Mouse (Mus musculus) kidney, postnatal 14 days (tissue): ENCODE results near the gene Sik3.
A peak's percentile ranks its signal among the peaks of the same experiment; 100 is the strongest.
"Not testable (repeated sequence)": the region's sequence is repeated elsewhere in the genome, so short reads cannot be mapped to it uniquely, and the experiment has no call there.

Experiments
- DNase-seq: peaks from one replicate; pipeline ENCODE4 v3.0.0; 2022; ENCODE audit warnings: mixed read lengths

Gene Sik3

GRCm38 (mm10) chr9:46118844-46119385, 106.3 kb downstream of the Sik3 start:
- no peak for DNase-seq

GRCm38 (mm10) chr9:46119943-46120441, 107.4 kb downstream of the Sik3 start:
- peak; percentile 90 for DNase-seq

DNA sequence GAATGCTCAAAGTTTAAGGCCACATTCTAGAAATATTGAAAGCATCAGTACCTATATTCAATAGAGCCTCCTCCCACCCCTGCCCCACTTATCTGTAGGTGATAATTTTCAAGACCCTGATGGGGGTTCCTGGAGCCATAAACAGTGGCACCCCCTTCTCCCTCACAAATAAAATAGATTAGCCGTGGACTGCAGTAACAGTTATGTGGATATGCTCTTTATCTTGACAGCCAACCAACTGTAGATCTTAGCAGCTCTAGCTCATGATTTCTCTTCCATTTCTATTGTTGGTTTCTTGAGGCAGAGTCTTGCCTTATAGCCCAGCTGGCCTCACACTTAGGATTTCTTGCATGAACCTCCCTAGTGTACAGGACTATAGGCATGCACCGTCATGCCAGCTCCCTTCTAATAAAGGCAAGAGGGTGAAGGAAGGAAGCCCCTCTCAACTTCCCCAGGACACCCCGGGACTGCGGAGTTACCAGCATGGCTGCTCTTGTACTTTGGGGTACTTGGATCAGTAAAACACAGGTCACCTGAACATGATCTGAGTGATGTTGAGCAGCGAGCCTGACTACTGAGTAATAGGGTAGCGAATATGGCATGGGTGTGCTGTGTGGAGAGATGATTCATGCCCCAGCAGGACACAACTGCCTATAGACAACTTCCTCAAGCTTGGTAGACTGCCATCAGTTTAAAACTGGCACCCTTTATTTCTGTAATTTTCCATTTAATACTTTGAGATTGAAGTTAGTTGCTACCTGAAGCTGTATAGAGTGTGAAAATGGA, 108.0 kb downstream of the Sik3 start:
- DNase-seq: no peak

GRCm38 (mm10) chr9:46121486-46121885, 108.9 kb downstream of the Sik3 start:
- no peak for DNase-seq

DNA sequence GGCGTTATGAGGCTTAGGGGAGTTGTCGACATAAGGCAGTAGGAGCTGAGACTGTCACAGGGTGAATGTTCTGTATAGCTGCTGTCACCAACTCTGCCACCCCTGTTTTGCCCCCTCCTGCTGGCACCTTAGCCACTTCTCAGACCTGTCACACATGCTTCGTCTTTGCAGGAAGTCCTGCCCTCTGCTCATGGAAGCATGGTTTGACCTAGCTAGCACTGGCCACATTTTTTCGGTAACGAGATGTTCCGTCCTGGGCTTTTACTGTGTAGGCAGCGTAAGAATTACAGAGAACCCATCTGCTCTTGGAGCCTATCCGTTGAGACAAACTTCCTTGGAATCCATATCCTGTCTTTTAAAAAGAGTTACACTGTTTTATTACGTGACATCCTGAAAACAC, 110.1 kb downstream of the Sik3 start:
- DNase-seq: no peak

DNA sequence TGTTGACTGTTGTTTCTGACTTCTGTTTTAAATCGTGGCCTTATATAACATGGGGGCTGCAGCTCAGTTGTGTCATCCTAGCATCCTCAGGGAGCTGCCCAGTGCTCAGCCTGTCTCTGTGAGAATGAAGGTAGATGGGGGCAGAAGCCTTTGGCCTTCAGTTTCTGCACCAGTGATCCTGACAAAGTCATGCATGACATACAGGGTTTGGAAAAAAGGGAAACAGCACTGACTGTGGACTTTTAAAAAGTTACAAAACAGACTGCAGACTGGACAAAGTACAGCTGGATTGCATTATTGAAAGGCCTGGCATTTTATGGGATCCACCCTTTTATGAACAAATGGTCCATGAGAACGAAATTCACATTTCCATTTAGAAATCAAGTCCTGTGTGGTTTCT, 113.7 kb downstream of the Sik3 start:
- DNase-seq: peak; percentile 72

- DNase-seq: peak; percentile 70
Observed at GRCm38 (mm10) chr9:46127326-46127725, 114.7 kb downstream of the Sik3 start.

- DNase-seq: no peak
Observed at GRCm38 (mm10) chr9:46129241-46129640, 116.6 kb downstream of the Sik3 start.

- not testable (repeated sequence) for DNase-seq
Observed at GRCm38 (mm10) chr9:46132821-46133220, 120.2 kb downstream of the Sik3 start.

- DNase-seq: peak; percentile 39
Observed at GRCm38 (mm10) chr9:46138831-46139230, 126.2 kb downstream of the Sik3 start.

DNA sequence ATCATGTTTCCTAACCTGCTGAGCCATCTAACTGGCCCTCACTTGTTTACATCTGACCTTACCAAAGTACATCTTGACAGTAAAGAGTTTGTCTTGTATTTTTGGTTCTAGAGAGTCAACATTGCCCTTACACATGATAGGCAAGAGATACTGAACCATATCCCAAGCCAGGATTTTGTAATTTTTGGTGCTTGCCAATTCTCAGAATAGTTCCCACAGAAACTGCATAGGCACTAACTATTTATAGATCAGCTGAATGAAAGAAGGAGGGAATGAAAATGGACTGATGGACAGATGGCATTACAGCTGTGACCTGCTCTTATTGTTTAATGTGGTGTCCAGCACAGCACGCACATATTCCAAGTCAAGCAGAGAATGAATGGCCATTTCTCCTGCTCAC, 128.2 kb downstream of the Sik3 start:
- no peak for DNase-seq

- DNase-seq: no peak
Observed at GRCm38 (mm10) chr9:46142031-46142430, 129.4 kb downstream of the Sik3 start.

- no peak for DNase-seq
Observed at GRCm38 (mm10) chr9:46142492-46142891, 129.9 kb downstream of the Sik3 start.

GRCm38 (mm10) chr9:46144976-46145375, 132.4 kb downstream of the Sik3 start:
- DNase-seq: no peak

DNA sequence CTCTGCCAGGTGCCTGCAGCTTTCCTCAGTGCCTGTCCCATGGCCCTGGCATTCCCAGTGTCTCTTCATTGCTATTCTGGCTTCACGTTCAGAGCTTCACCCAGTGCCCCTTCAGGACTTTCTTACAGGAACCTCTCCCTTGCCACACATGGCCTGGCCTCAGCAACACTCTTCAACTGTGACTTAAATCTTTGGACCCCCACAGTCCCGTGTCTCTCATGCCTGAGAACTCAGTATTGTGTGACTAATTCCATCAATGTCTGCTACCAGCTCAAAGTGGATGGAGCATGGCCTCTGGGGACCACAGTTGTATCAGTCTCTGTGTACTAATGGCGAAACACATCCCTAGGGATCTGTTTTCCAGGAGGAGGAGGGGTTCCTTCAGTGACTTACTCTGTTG, 133.8 kb downstream of the Sik3 start:
- DNase-seq: no peak

GRCm38 (mm10) chr9:46148723-46149122, 136.1 kb downstream of the Sik3 start:
- no peak for DNase-seq

DNA sequence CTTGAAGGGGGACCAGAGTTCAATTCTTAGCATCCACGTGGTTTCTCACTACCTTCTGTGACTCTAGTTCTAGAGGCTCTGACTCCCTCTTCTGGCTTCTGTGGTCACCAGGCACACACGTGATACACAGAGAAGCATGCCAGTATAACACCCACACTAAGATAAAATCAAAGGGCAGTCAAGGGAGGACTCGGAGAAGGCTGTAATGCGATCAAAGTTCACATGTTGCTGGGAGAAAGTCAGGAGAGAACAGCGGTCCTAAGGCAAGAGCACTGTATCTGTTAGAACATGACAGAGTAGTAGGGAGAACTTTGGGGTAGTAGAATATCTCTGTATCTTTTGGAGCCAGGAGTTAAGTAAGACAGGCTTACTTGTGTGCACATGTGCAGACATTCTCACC, 136.8 kb downstream of the Sik3 start:
- DNase-seq: peak; percentile 60

DNA sequence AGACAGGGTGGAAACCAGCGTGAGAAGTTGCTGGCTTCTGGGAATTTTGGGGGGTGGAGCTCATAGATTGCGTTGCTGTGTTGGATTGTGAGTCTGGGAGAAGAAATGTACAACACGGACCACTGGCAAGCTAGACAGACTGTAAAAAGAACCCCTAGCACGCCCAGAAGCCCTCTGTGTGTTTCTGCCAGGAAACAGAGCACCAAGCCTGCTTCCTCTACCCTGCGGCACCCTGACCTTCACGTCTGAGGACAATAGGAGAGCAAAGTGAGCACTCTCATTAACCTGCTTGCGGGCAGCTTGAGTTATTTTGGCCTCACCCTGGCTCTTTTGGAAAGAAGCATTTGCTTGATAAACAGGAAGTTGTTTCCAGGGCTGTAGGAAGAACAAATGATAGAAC, 137.5 kb downstream of the Sik3 start:
- DNase-seq: peak; percentile 68

- no peak for DNase-seq
Observed at GRCm38 (mm10) chr9:46150890-46151703, 138.5 kb downstream of the Sik3 start.

DNA sequence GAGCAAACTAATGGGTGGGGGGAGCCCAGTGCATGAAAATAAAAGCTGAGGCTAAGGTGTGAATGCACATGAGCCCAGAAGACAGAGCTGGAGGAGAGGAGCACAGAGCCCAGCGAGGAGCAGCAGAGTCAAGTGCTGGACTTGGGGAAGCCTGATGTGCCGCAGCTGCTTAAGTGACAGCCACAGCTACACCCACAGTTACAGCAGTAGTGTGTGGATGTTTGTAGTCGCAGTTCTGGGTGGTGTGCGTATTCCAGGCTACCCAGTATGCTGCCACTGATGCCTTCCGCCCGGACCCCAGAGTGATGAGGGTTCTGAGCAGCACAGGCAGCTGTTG, 139.1 kb downstream of the Sik3 start:
- DNase-seq: no peak

DNA sequence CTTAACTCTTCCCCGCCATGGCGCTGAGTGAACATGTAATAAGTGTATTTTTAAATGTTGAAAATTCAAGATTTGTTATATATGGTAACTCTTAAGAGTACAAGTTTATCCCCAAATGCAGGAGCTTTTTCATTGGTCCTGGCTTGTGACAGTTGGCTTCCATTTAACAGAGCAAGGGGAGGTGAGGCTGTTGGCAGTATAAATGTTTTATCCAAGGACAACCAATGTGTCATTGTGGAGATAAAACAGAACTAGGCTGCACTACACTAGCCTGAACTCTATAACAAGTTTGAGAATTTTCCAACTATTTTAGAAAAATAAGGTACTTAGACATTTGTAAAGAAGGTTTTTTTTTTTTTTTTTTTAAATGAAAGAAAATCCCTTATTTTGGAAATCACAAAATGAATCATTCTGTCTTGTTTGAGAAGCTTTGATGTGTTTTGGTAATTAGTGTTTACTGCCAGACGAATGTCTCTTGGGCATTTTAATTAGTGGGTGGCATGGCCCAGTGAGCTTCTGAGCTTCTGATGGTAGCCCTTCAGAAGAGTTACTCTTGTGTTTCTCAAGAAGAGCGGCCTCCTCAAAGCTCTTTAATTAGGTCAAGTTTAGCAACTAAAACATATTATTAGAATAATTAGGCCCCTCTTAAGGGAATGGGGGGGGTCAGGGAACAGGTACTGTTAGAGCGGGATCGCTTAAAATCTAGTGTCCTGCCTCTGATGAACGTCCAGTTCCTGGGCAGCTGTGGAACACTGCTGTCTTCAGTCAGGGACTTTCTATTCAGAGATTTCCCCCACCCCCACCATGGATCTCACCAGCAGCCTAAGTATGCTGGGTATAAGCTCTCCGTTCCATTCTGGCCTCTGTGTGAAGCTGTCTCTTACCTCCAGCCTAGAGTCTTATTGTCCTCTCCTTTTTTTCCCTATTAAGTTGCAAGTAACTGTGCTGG, 139.7 kb downstream of the Sik3 start:
- DNase-seq: no peak

GRCm38 (mm10) chr9:46154469-46154868, 141.8 kb downstream of the Sik3 start:
- DNase-seq: no peak

GRCm38 (mm10) chr9:46155026-46155425, 142.4 kb downstream of the Sik3 start:
- no peak for DNase-seq
